In genomic region chr11:97569301-97569724, GRCm38 (mm10) we compare ENCODE assay signal across 12 mouse cellular contexts. TPM values are rescaled to one million over a fixed set of nuclear protein-coding genes. Genes with fewer than 3 reads are reported as not detected.
DNase-seq lines count a peak whose midpoint lies in the region; ATAC-seq and TF ChIP-seq lines count a peak whose summit lies in the region.
"Had no signal": no experiment of that assay in that cellular context is flagged by ENCODE, and none has a peak within 500 bp of the region (broad histone marks: within the 10 kb centered on the region; RNA-seq: fewer than 3 reads in every experiment).

No protein-coding gene starts in this region.

- no peak overlapping the region for H3K4me3 ChIP-seq in heart, embryonic 10.5 days
- no peak overlapping the region for H3K4me3 ChIP-seq in heart, embryonic 12.5 days
- H3K4me3 ChIP-seq in hindbrain, postnatal 0 days (ENCODE audit: low read length): no peak overlapping the region
- H3K4me3 ChIP-seq: embryonic facial prominence, embryonic 15.5 days; heart, embryonic 15.5 days; liver, embryonic 13.5 days had no signal

- no peaks in the 10 kb centered on the region for H3K36me3 ChIP-seq in heart, embryonic 10.5 days
- no peaks in the 10 kb centered on the region for H3K36me3 ChIP-seq in heart, embryonic 12.5 days
- no peaks in the 10 kb centered on the region for H3K36me3 ChIP-seq in hindbrain, postnatal 0 days (ENCODE audit: insufficient read depth, low read length)
- H3K36me3 ChIP-seq: embryonic facial prominence, embryonic 15.5 days; heart, embryonic 15.5 days; liver, embryonic 13.5 days had no signal

- peaks cover 43% of the 10 kb centered on the region for H3K4me1 ChIP-seq in heart, embryonic 10.5 days
- H3K4me1 ChIP-seq in heart, embryonic 12.5 days (replicated peaks): peaks cover 34% of the 10 kb centered on the region
- peaks cover 54% of the 10 kb centered on the region for H3K4me1 ChIP-seq in hindbrain, postnatal 0 days (ENCODE audit: insufficient read depth, low read length)

- H3K27me3 ChIP-seq in heart, embryonic 10.5 days (ENCODE audit: insufficient read depth, poor library complexity, severe bottlenecking): peaks cover 93% of the 10 kb centered on the region
- peaks cover 85% of the 10 kb centered on the region for H3K27me3 ChIP-seq in heart, embryonic 12.5 days (replicated peaks)
- no peaks in the 10 kb centered on the region for H3K27me3 ChIP-seq in hindbrain, postnatal 0 days (ENCODE audit: insufficient read depth, low read length)

- no peak overlapping the region for H3K9ac ChIP-seq in heart, embryonic 12.5 days
- no peak overlapping the region for H3K9ac ChIP-seq in hindbrain, postnatal 0 days (replicated peaks; ENCODE audit: low read length)
- H3K9ac ChIP-seq: embryonic facial prominence, embryonic 15.5 days; heart, embryonic 15.5 days; liver, embryonic 13.5 days had no signal

- 0 out of 2 replicates have a peak overlapping the region, but pooled peaks have one; percentile 11 for H3K27ac ChIP-seq in heart, embryonic 10.5 days
- no peak overlapping the region for H3K27ac ChIP-seq in heart, embryonic 12.5 days (ENCODE audit: poor library complexity, severe bottlenecking)
- H3K27ac ChIP-seq in hindbrain, postnatal 0 days: peak overlapping the region; percentile 96; the same call in 1 of the 2 replicates
- H3K27ac ChIP-seq: embryonic facial prominence, embryonic 15.5 days; heart, embryonic 15.5 days; liver, embryonic 13.5 days had no signal

- no peaks in the 10 kb centered on the region for H3K9me3 ChIP-seq in heart, embryonic 10.5 days
- no peaks in the 10 kb centered on the region for H3K9me3 ChIP-seq in heart, embryonic 12.5 days (replicated peaks)
- no peaks in the 10 kb centered on the region for H3K9me3 ChIP-seq in hindbrain, postnatal 0 days (ENCODE audit: low read length)
- H3K9me3 ChIP-seq: embryonic facial prominence, embryonic 15.5 days; heart, embryonic 15.5 days; liver, embryonic 13.5 days had no signal

- H3K4me2 ChIP-seq in heart, embryonic 12.5 days: no peak overlapping the region
- H3K4me2 ChIP-seq in hindbrain, postnatal 0 days (ENCODE audit: low read depth, low read length): peak overlapping the region; percentile 29; the same call in 1 of the 2 replicates
- H3K4me2 ChIP-seq: embryonic facial prominence, embryonic 15.5 days; heart, embryonic 15.5 days; liver, embryonic 13.5 days had no signal

- no peak for DNase-seq in heart, embryonic 10.5 days (ENCODE audit: low spot score)
- DNase-seq in ES-CJ7 (ENCODE audit: low read depth, low spot score) (peak; percentile 76), adipocyte (ENCODE audit: low spot score) (no peak)
- DNase-seq in cerebellum, postnatal 25 days: peak; percentile 50 to 60
- DNase-seq in hindbrain, postnatal 0 days (ENCODE audit: low spot score): no peak
- DNase-seq in urinary bladder, adult 2 months (ENCODE audit: low spot score): no peak
- no peak for DNase-seq in spleen, postnatal 4 days (ENCODE audit: low spot score in 2 of 2)

- no peak for ATAC-seq in heart, embryonic 12.5 days (ENCODE audit: insufficient number of reproducible peaks, low FRiP score)
- no peak for ATAC-seq in hindbrain, postnatal 0 days

- 40% methylated on average over 5 of the region's 5 CpGs for WGBS in heart, embryonic 10.5 days
- 42% methylated on average over 5 of the region's 5 CpGs for WGBS in heart, embryonic 12.5 days
- 27% methylated on average over 5 of the region's 5 CpGs for WGBS in hindbrain, postnatal 0 days

- no peak for TF ChIP-seq CTCF in hindbrain, postnatal 0 days (IDR thresholded peaks at IDR 0.05; ENCODE audit: low read depth)

RNA-seq across cellular contexts. Expression of gene Srcin1, which starts 6.7 kb away (rescaled TPM):
- 0.05 and 0.14 TPM in 2 replicates for polyA plus RNA-seq in heart, embryonic 10.5 days (2016; fragmentation: Nextera tagmentation; extraction: Ambion mirVana)
- polyA plus RNA-seq in heart, embryonic 12.5 days (2016; fragmentation: Nextera tagmentation; extraction: Ambion mirVana): 0.09 TPM in 1 of 2 replicates, not detected in the other
- total RNA-seq in hindbrain, postnatal 0 days (2014; rRNA removed): 104 and 141 TPM in 2 replicates
- polyA plus RNA-seq in hindbrain, postnatal 0 days (2015; fragmentation: Nextera tagmentation; extraction: Ambion mirVana): 14.3 and 14.7 TPM in 2 replicates
- polyA plus RNA-seq in urinary bladder, adult 2 months (2012; rRNA removed): 1.4 and 1.6 TPM in 2 replicates
- total RNA-seq: megakaryocyte, adult 5-6 weeks had no signal
- polyA plus RNA-seq: liver, embryonic 13.5 days had no signal

Comparison
In these comparisons a context has a peak if more than half of its experiments do, and no peak if none do; other contexts are left out.
1. DNase-seq: peak in ES-CJ7 (single experiment) and cerebellum, postnatal 25 days (2 of 2); none in heart, embryonic 10.5 days (single experiment), hindbrain, postnatal 0 days (single experiment), adipocyte (single experiment), urinary bladder, adult 2 months (single experiment) and spleen, postnatal 4 days (0 of 2).